Mouse (Mus musculus) embryonic facial prominence, embryonic 14.5 days (tissue): ENCODE data around the gene Gmfb. TPM values are rescaled to one million over a fixed set of nuclear protein-coding genes. Genes with fewer than 3 reads are reported as not detected.

ENCODE experiments used
- ATAC-seq: fragments of 200-750 bp; cut with Nextera tagmentation; 2 replicates; pipeline ENCODE4 v1.8.0; 2017; ENCODE audit warnings: low read depth, moderate number of reproducible peaks, moderate TSS enrichment
- DNase-seq: peaks from one replicate; pipeline ENCODE4 v3.0.0-alpha.2; 2015; ENCODE audit warnings: low spot score
- H3K27ac ChIP-seq: fragments of 300-500 bp; sonication (generic); replicated peaks from 2 replicates; pipeline ENCODE4 v1.5.1; 2014; ENCODE audit warnings: low read depth, mild to moderate bottlenecking, low read length, moderate library complexity
- H3K27me3 ChIP-seq: fragments of 300-500 bp; sonication (generic); replicated peaks from 2 replicates; pipeline ENCODE4 v1.6.1; 2014; ENCODE audit warnings: low read length; ENCODE audit not compliant: control insufficient read depth, insufficient read depth
- H3K36me3 ChIP-seq: fragments of 300-500 bp; sonication (generic); 2 replicates; pipeline ENCODE4 v1.6.1; 2014; ENCODE audit warnings: low read length, mixed read lengths; ENCODE audit not compliant: control insufficient read depth, insufficient read depth
- H3K4me1 ChIP-seq: fragments of 300-500 bp; sonication (generic); 2 replicates; pipeline ENCODE4 v1.6.1; 2014; ENCODE audit warnings: antibody characterized with exemption, low read length; ENCODE audit not compliant: control insufficient read depth, insufficient read depth
- H3K4me2 ChIP-seq: fragments of 300-500 bp; sonication (generic); 2 replicates; pipeline ENCODE4 v1.6.1; 2014; ENCODE audit warnings: low read depth, mild to moderate bottlenecking, low read length, moderate library complexity, mixed read lengths
- H3K4me3 ChIP-seq: fragments of 300-500 bp; sonication (generic); 2 replicates; pipeline ENCODE4 v1.5.1; 2014; ENCODE audit warnings: low read depth, mild to moderate bottlenecking, low read length
- H3K9ac ChIP-seq: fragments of 300-500 bp; sonication (generic); 2 replicates; pipeline ENCODE4 v1.6.1; 2014; ENCODE audit warnings: low read depth, mild to moderate bottlenecking, low read length, moderate library complexity, mixed read lengths
- H3K9me3 ChIP-seq: fragments of 300-500 bp; sonication (generic); 2 replicates; pipeline ENCODE4 v1.6.1; 2016; ENCODE audit warnings: low read length; ENCODE audit not compliant: control insufficient read depth
- WGBS: fragments of 180-500 bp; shearing (Covaris S2); extraction: QIAGEN DNeasy Blood & Tissue Kit; methylation state at CpG from one replicate; pipeline ENCODE4 v1.1.7; 2014; 5-methylcytosine and 5-hydroxymethylcytosine counted together
- polyA plus RNA-seq: library from polyadenylated mRNA; unstranded; fragments of >200 nt; fragmentation: Nextera tagmentation; extraction: Ambion mirVana; gene quantifications from 2 replicates; pipeline ENCODE4 v1.2.1, GENCODE M21; 2014

The Gmfb gene
- polyA plus RNA-seq, 1 experiment from 2014 or later = 85.7 TPM

- Histone ChIP-seq H3K36me3 (peaks cover 87% of the 10 kb centered on the region), H3K27me3 (no peaks in the 10 kb centered on the region), H3K9me3 (peaks cover 11% of the 10 kb centered on the region), H3K4me2 (no peak overlapping the region), H3K4me1 (no peaks in the 10 kb centered on the region), H3K27ac (no peak overlapping the region), H3K4me3 (no peak overlapping the region), H3K9ac (no peak overlapping the region)
- ATAC-seq (no peak), DNase-seq (no peak)
- WGBS = 95% methylated on average over 7 of the region's 7 CpGs
Measured at GRCm38 (mm10) chr14:46779217-46779616, 42.8 kb downstream of the Gmfb start.

GRCm38 (mm10) chr14:46778756-46779155, 43.3 kb downstream of the Gmfb start:
- Histone ChIP-seq H3K27ac (no peak overlapping the region), H3K4me3 (no peak overlapping the region), H3K27me3 (no peaks in the 10 kb centered on the region), H3K36me3 (peaks cover 87% of the 10 kb centered on the region), H3K9ac (no peak overlapping the region), H3K4me2 (no peak overlapping the region), H3K4me1 (no peaks in the 10 kb centered on the region), H3K9me3 (peaks cover 11% of the 10 kb centered on the region)
- DNase-seq = no peak
- WGBS = 96% methylated on average over 9 of the region's 9 CpGs
- ATAC-seq = no peak

DNA sequence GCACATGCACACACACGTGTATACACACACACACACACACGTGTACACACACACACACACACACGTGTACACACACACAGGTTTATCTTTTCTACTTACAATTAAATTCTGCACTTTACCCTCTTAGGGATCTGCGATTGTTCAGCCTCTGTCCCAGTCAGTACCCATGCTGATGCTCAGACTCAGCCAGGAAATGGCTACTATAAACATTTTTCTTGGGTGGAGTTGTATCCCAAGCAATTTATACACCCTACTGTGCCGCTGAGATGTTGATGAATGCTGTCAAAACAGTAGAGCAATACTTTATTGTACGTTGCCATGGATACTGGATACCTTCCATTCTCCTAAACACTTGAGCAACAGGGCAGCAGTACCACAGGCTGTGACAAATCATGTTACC, 52.0 kb downstream of the Gmfb start:
- no peak for ATAC-seq
- H3K9me3 ChIP-seq = no peaks in the 10 kb centered on the region
- H3K27ac ChIP-seq = no peak overlapping the region
- no peak for DNase-seq
- no peak overlapping the region for H3K4me2 ChIP-seq
- no peak overlapping the region for H3K9ac ChIP-seq
- 84% methylated on average over 6 of the region's 6 CpGs for WGBS
- peaks cover 65% of the 10 kb centered on the region for H3K36me3 ChIP-seq
- no peak overlapping the region for H3K4me3 ChIP-seq
- no peaks in the 10 kb centered on the region for H3K4me1 ChIP-seq
- H3K27me3 ChIP-seq = no peaks in the 10 kb centered on the region

- Histone ChIP-seq H3K9me3 (no peaks in the 10 kb centered on the region), H3K27ac (no peak overlapping the region), H3K4me2 (no peak overlapping the region), H3K9ac (no peak overlapping the region), H3K36me3 (peaks cover 49% of the 10 kb centered on the region), H3K4me1 (no peaks in the 10 kb centered on the region), H3K27me3 (no peaks in the 10 kb centered on the region), H3K4me3 (no peak overlapping the region)
- 85% methylated on average over 12 of the region's 12 CpGs for WGBS
- DNase-seq (no peak), ATAC-seq (no peak)
Measured at GRCm38 (mm10) chr14:46767116-46767515, 54.9 kb downstream of the Gmfb start.

DNA sequence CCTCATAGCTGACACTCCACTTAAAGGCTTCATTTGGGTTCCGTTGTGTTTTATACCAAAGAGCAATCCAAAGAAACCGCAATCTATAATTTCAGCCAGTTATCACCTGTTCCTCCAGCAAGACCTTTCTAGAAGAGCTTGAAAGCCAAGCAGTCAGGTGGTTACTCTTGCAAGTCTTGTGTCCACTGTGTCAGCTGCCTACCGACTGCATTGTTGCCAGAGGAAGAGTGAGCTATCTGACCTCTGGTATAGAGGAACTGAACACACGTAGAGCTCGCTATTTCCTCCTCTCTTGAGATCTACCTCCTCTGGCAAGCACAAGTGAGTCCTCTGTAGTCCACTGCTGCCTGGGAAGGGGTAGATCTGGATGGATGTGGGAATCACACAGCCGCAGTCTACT, 60.9 kb downstream of the Gmfb start:
- peak overlapping the region; percentile 81 for H3K9ac ChIP-seq
- peak overlapping the region; percentile 93 for H3K4me2 ChIP-seq
- H3K27ac ChIP-seq = no peak overlapping the region
- no peaks in the 10 kb centered on the region for H3K27me3 ChIP-seq
- peak overlapping the region; percentile 76 for H3K4me3 ChIP-seq
- no peak for DNase-seq
- 0 out of 2 replicates have a peak, but pooled peaks cover 8% of the 10 kb centered on the region for H3K36me3 ChIP-seq
- H3K4me1 ChIP-seq = peaks cover 9% of the 10 kb centered on the region
- peaks cover 9% of the 10 kb centered on the region; the same call in 1 of the 2 replicates for H3K9me3 ChIP-seq
- 43% methylated on average over 6 of the region's 6 CpGs for WGBS
- no peak for ATAC-seq

- no peaks in the 10 kb centered on the region for H3K27me3 ChIP-seq
- H3K9me3 ChIP-seq = peaks cover 9% of the 10 kb centered on the region; the same call in 1 of the 2 replicates
- ATAC-seq (peak; percentile 100), DNase-seq (peak; percentile 97)
- 0 out of 2 replicates have a peak, but pooled peaks cover 8% of the 10 kb centered on the region for H3K36me3 ChIP-seq
- H3K27ac ChIP-seq = no peak within 1 kb of the TSS
- H3K4me1 ChIP-seq = peaks cover 9% of the 10 kb centered on the region
- H3K4me2 ChIP-seq = peak within 1 kb of the TSS; percentile 93
- under 1% methylated on average over 38 of the region's 54 CpGs for WGBS
- H3K4me3 ChIP-seq = peak within 1 kb of the TSS; percentile 76
- peak within 1 kb of the TSS; percentile 81 for H3K9ac ChIP-seq
Measured at GRCm38 (mm10) chr14:46760355-46761029, 61.5 kb downstream of the Gmfb start, which contains the start of gene Cdkn3. Cdkn3 (plus strand) TSS chr14:46760541.

- no peak for DNase-seq
- Histone ChIP-seq H3K4me1 (peaks cover 9% of the 10 kb centered on the region), H3K4me2 (peak overlapping the region; percentile 93), H3K27me3 (no peaks in the 10 kb centered on the region), H3K36me3 (0 out of 2 replicates have a peak, but pooled peaks cover 8% of the 10 kb centered on the region), H3K9ac (no peak overlapping the region), H3K9me3 (peaks cover 9% of the 10 kb centered on the region; the same call in 1 of the 2 replicates), H3K27ac (no peak overlapping the region), H3K4me3 (peak overlapping the region; percentile 76)
- ATAC-seq = no peak; the same call in 1 of the 2 replicates
- WGBS = 3% methylated on average over 7 of the region's 7 CpGs
Measured at GRCm38 (mm10) chr14:46759970-46760354, 62.1 kb downstream of the Gmfb start.
